Mouse (Mus musculus) hindbrain, postnatal 0 days (tissue): Measurements from ENCODE around the gene Tmem151b. TPM values are rescaled to one million over a fixed set of nuclear protein-coding genes. Genes with fewer than 3 reads are reported as not detected.
A peak's percentile ranks its signal among the peaks of the same experiment; 100 is the strongest.

ENCODE experiments used
- ATAC-seq: fragments of 200-750 bp; cut with Nextera tagmentation; 2 replicates; pipeline ENCODE4 v1.8.0; 2017; ENCODE audit warnings: mild to moderate bottlenecking, moderate TSS enrichment, moderate library complexity
- DNase-seq: peaks from one replicate; pipeline ENCODE4 v3.0.0-alpha.2; 2015; ENCODE audit warnings: low spot score
- H3K27ac ChIP-seq: fragments of 300-500 bp; sonication (generic); 2 replicates; pipeline ENCODE4 v1.5.1; 2014; ENCODE audit warnings: mild to moderate bottlenecking
- H3K27me3 ChIP-seq: fragments of 300-500 bp; sonication (generic); 2 replicates; pipeline ENCODE4 v1.6.1; 2014; ENCODE audit warnings: low read length, mixed read lengths; ENCODE audit not compliant: insufficient read depth
- H3K36me3 ChIP-seq: fragments of 300-500 bp; sonication (generic); 2 replicates; pipeline ENCODE4 v1.6.1; 2014; ENCODE audit warnings: low read length, mixed read lengths; ENCODE audit not compliant: insufficient read depth
- H3K4me1 ChIP-seq: fragments of 300-500 bp; sonication (generic); 2 replicates; pipeline ENCODE4 v1.6.1; 2014; ENCODE audit warnings: antibody characterized with exemption, low read length, mixed read lengths; ENCODE audit not compliant: insufficient read depth
- H3K4me2 ChIP-seq: fragments of 300-500 bp; sonication (generic); 2 replicates; pipeline ENCODE4 v1.6.1; 2014; ENCODE audit warnings: low read depth, mild to moderate bottlenecking, low read length, moderate library complexity, mixed read lengths
- H3K4me3 ChIP-seq: fragments of 300-500 bp; sonication (generic); 2 replicates; pipeline ENCODE4 v1.5.1; 2014; ENCODE audit warnings: low read length
- H3K9ac ChIP-seq: fragments of 300-500 bp; sonication (generic); replicated peaks from 2 replicates; pipeline ENCODE4 v1.6.1; 2014; ENCODE audit warnings: mild to moderate bottlenecking, low read length, moderate library complexity, mixed read lengths
- H3K9me3 ChIP-seq: fragments of 300-500 bp; sonication (generic); 2 replicates; pipeline ENCODE4 v1.6.1; 2016; ENCODE audit warnings: low read length, mixed read lengths
- CTCF ChIP-seq: IDR thresholded peaks from 2 replicates; pipeline ENCODE4 v1.5.1; 2016; ENCODE audit warnings: antibody characterized with exemption, control low read depth, low read depth
- WGBS: fragments of 180-500 bp; shearing (Covaris S2); extraction: QIAGEN DNeasy Blood & Tissue Kit; methylation state at CpG from one replicate; pipeline ENCODE4 v1.1.7; 2014; 5-methylcytosine and 5-hydroxymethylcytosine counted together
- polyA plus RNA-seq: library from polyadenylated mRNA; unstranded; fragments of >200 nt; fragmentation: Nextera tagmentation; extraction: Ambion mirVana; gene quantifications from 2 replicates; pipeline ENCODE4 v1.2.1, GENCODE M21; 2015
- total RNA-seq: library from RNA; depleted of rRNA; stranded (reverse); fragments of >200 nt; gene quantifications from 2 replicates; pipeline ENCODE4 v1.2.3, GENCODE M21; 2014

Tmem151b gene
- total and polyA plus RNA-seq, 2 experiments from 2014 or later = 29.8 to 114 TPM

DNA sequence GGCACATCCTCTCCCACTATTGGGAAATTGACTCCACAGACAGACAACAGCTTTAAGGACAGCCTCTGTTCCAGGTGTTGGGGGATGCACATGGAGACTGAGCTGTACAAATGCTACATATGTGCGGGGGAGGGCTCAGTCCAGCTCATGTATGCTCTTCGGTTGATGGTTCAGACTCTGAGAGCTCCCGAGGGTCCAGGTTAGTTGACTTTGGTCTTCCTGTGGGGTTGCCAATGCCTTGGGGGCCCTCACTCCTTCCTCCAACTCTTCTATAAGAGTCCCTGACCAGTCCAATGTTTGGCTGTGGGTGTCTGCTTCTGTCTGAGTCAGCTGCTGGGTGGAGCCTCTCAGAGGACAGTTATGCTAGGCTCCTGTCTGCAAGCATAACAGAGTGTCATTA is 3.6 kb upstream of the Tmem151b start:
- TF ChIP-seq CTCF = no peak
- no peaks in the 10 kb centered on the region for H3K27me3 ChIP-seq
- H3K9ac ChIP-seq = no peak overlapping the region
- no peak for DNase-seq
- H3K4me2 ChIP-seq = no peak overlapping the region
- H3K27ac ChIP-seq = no peak overlapping the region
- no peaks in the 10 kb centered on the region for H3K9me3 ChIP-seq
- no peak for ATAC-seq
- 80% methylated on average over 3 of the region's 3 CpGs for WGBS
- H3K36me3 ChIP-seq = no peaks in the 10 kb centered on the region
- no peak overlapping the region for H3K4me3 ChIP-seq
- H3K4me1 ChIP-seq = 0 out of 2 replicates have a peak, but pooled peaks cover 4% of the 10 kb centered on the region

DNA sequence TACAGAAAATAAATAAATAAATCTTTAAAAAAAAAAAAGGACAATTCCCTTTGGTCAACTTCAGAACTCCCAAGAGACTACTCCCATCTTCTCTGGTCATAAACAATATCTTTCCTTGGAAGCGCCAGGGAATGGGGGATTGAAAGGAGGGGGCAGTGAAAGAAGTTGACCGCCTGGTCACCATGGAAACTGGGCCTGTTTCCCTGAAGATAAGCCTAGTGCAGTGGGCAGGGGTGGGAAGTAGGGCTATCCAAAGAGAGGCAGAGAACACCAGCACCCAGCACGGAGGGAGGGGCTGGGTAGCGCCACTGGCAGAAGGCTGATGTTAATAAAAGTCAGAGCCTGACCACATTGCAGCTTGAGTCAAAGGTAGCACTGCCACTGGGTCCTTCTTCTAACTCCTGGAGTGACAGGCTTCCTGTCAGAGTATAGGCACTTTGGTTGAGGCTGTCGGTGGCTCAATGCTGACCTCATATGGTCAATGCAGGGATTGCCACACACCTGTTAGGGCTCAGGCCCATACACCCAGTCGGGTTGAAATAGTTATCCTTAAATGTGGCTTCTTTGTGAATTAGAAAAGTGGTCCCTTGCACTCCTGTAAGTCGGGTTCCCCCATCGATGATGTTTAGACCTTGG is 2.5 kb upstream of the Tmem151b start:
- Histone ChIP-seq H3K4me1 (0 out of 2 replicates have a peak, but pooled peaks cover 4% of the 10 kb centered on the region), H3K9ac (no peak overlapping the region), H3K4me2 (no peak overlapping the region), H3K27ac (no peak overlapping the region), H3K27me3 (0 out of 2 replicates have a peak, but pooled peaks cover 2% of the 10 kb centered on the region), H3K4me3 (no peak overlapping the region), H3K36me3 (no peaks in the 10 kb centered on the region), H3K9me3 (no peaks in the 10 kb centered on the region)
- peak; percentile 83 for DNase-seq
- ATAC-seq = peak; percentile 44
- WGBS = 4% methylated on average over 8 of the region's 8 CpGs
- TF ChIP-seq CTCF = peak; percentile 95

DNA sequence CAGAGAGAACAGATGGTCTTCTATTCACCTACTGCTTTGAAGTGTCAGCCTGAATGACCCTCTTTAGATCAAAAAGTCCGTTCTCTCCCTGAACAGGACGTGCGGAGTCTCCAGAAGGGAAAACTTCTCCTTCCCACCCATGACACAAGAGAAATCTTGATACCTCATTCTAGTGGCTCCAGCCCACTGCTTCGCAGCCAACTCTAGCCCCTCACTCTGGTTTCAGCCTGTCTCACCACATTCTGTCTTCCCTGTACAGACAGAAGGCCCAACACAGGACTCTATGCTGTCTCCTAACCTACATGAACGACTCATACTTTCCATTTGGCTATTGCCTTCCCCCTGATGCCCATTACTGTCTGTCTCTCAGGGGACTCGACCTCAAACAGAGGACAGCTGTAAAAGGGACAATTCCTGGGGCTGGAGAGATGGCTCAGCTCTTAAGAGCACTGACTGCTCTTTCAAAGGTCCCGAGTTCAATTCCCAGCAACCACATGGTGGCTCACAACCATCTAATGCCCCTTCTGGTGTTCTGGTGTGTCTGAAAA is 1.8 kb upstream of the Tmem151b start:
- DNase-seq = no peak
- H3K27ac ChIP-seq = peak overlapping the region; percentile 32; the same call in 1 of the 2 replicates
- H3K9me3 ChIP-seq = no peaks in the 10 kb centered on the region
- H3K27me3 ChIP-seq = peaks cover 7% of the 10 kb centered on the region; the same call in 1 of the 2 replicates
- 49% methylated on average over 7 of the region's 7 CpGs for WGBS
- 0 out of 2 replicates have a peak, but pooled peaks cover 2% of the 10 kb centered on the region for H3K36me3 ChIP-seq
- ATAC-seq = no peak
- no peak overlapping the region for H3K4me3 ChIP-seq
- no peak overlapping the region for H3K4me2 ChIP-seq
- 0 out of 2 replicates have a peak, but pooled peaks cover 3% of the 10 kb centered on the region for H3K4me1 ChIP-seq
- no peak for TF ChIP-seq CTCF
- no peak overlapping the region for H3K9ac ChIP-seq

DNA sequence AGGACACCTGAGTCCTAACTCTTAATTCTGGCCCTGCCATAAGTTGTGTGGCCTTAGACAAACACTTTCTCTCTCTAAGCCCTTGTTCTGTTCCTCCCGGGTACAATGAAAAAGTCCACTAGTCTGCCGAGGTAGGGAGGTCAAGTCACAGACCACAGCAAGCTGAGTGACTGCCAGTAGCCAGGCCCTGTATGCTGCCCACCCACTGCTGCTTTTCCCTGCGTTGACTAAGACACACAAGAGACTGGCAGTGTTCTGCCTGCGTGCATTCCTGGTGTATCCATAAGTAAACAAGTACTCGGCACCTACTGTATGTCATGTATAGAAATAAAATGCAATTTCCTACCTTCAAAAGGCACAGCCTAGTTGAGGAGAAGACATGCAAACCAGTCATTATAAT is 776 bp upstream of the Tmem151b start:
- H3K9ac ChIP-seq = peak overlapping the region; percentile 99; the same call in 1 of the 2 replicates
- no peak for ATAC-seq
- no peaks in the 10 kb centered on the region; the same call in 1 of the 2 replicates for H3K4me1 ChIP-seq
- no peak for DNase-seq
- 0 out of 2 replicates have a peak, but pooled peaks cover 2% of the 10 kb centered on the region for H3K36me3 ChIP-seq
- peak overlapping the region; percentile 72 for H3K4me2 ChIP-seq
- no peak for TF ChIP-seq CTCF
- no peaks in the 10 kb centered on the region for H3K9me3 ChIP-seq
- 22% methylated on average over 5 of the region's 5 CpGs for WGBS
- H3K27me3 ChIP-seq = peaks cover 7% of the 10 kb centered on the region; the same call in 1 of the 2 replicates
- peak overlapping the region; percentile 97 for H3K27ac ChIP-seq
- peak overlapping the region; percentile 82 for H3K4me3 ChIP-seq

DNA sequence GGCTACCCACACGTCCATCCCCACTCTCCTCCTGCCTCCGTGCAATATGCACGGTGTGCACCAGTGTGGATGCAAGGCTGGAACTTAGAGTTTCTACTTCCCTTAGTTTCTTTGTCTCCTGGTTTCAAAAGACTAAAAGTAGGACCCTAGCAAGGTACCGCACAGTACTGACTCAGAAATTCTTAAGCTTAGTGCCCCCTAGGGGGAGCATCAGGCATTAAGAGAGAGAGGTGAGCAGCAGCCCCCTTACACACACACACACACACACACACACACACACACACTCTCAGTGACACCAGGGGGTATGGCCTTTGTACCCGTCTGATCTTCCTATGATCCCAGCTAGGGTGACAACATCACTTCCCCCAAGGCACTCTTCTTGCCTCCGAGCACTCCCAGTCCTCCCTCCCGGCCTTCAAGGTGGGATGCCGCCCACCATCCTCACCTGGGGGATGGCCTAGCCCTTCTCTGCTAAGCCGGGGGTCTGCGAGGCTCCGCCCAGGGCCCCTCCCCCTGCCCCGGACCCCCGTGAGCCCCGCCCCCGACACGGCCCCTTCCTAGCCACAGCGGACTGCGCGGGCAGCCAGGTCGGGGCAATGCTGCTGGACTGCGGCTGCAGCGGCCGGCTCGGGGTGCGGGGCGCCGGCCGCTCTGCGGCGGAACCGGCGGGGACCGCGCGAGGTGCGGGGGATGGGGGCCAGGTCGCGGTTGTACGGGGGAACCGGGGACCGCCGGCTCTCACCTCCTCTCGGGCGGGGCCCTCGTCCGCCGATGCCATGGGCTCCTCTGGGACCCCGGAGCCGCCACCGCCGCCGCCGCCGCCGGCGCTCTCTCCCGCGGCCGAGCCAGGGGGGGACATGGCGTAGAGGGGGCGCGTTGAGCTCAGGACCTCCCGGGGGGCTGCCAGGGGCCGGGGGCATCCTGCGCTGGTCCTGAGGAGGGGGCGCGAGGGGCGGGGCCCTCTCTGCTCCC is 650 bp downstream of the Tmem151b start:
- TF ChIP-seq CTCF = peak; percentile 74
- Histone ChIP-seq H3K36me3 (0 out of 2 replicates have a peak, but pooled peaks cover 2% of the 10 kb centered on the region), H3K4me2 (peak overlapping the region; percentile 72), H3K27me3 (peaks cover 7% of the 10 kb centered on the region; the same call in 1 of the 2 replicates), H3K9me3 (no peaks in the 10 kb centered on the region), H3K27ac (peak overlapping the region; percentile 97), H3K4me1 (no peaks in the 10 kb centered on the region; the same call in 1 of the 2 replicates), H3K9ac (peak overlapping the region; percentile 99), H3K4me3 (peak overlapping the region; percentile 82)
- WGBS = 11% methylated on average over 19 of the region's 68 CpGs
- peak; percentile 77 for ATAC-seq
- DNase-seq = peak; percentile 85

DNA sequence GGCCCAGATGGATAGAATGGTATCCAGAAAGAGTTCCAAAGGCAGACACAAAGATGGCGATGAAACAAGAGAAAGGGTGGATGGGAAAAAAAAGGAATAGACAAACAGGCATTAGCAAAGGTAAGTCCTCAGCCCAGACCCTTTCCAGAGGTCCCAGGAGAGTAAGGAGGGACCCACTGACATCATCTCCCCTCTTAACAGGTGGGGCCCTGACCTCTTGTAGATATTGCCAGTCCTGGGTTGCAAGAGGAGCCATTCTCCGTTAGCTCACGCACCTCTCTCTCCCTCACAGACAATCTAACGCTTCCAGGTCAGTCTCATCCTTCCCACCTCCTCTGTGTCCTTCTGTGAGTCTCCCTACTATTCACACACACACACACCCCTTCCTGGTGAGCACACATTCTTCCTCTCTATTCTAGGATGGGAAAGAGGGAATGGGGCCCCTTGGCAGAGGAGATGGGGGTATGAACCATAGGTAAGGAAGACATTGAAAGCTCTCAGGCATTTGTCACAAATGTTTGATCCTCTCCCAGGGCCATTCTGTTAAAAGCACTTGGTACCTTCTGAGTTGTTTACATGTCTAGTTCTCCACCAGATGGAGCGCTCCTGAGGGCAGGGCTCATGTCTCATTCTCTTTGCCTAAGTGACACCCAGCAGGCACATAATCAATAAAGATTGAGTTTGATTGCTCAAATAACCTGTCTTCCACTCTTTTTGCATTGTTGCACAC is 1.9 kb downstream of the Tmem151b start:
- ATAC-seq (no peak), DNase-seq (no peak)
- H3K27ac ChIP-seq = peak overlapping the region; percentile 97; the same call in 1 of the 2 replicates
- H3K4me3 ChIP-seq = peak overlapping the region; percentile 82
- WGBS = 84% methylated on average over 5 of the region's 5 CpGs
- peaks cover 7% of the 10 kb centered on the region; the same call in 1 of the 2 replicates for H3K27me3 ChIP-seq
- peak; percentile 40 for TF ChIP-seq CTCF
- H3K9ac ChIP-seq = peak overlapping the region; percentile 99; the same call in 1 of the 2 replicates
- H3K4me1 ChIP-seq = no peaks in the 10 kb centered on the region; the same call in 1 of the 2 replicates
- 0 out of 2 replicates have a peak, but pooled peaks cover 2% of the 10 kb centered on the region for H3K36me3 ChIP-seq
- H3K9me3 ChIP-seq = no peaks in the 10 kb centered on the region
- H3K4me2 ChIP-seq = peak overlapping the region; percentile 72
